Mouse (Mus musculus) heart, postnatal 25 days (tissue): ENCODE results near the gene Hist1h2bn. TPM values are rescaled to one million over a fixed set of nuclear protein-coding genes. Genes with fewer than 3 reads are reported as not detected.
"Not testable (repeated sequence)": the region's sequence is repeated elsewhere in the genome, so short reads cannot be mapped to it uniquely, and the experiment has no call there.

Experiments used
- DNase-seq: peaks from one replicate; pipeline ENCODE4 v3.0.0; 2022; ENCODE audit warnings: low spot score
- intact Hi-C: fragments of 180-260 bp; cut with DNase I; formaldehyde crosslinking; loops from one replicate; pipeline ENCODE4 v1.15.1; 2025
- total RNA-seq, 2 experiments: library from RNA; stranded (reverse); gene quantifications; 2 replicates each; pipeline ENCODE4 v1.2.3; 2021

Hist1h2bn gene
- total RNA-seq = 10 to 100 TPM; 10.2 to 16.5 TPM

- DNase-seq = peak; percentile 42
- intact Hi-C loops = loop anchor here (10.0 kb wide), 2 partner anchors 1931 to 2001 kb away; partner anchors contain the start of genes Hist1h2ab, Hist1h2ac, Hist1h2bc and Hist1h3b
Observed at GRCm38 (mm10) chr13:21753524-21754285, at the start of gene Hist1h2bn, which contains the start of gene Hist1h2ak. Hist1h2bn (plus strand) TSS chr13:21754123. Hist1h2ak (minus strand) TSS chr13:21753827.

- DNase-seq = no peak
- intact Hi-C loops = loop anchor here (5.0 kb wide), 1 partner anchor 1661 kb away; the partner anchor contains the start of gene Zfp322a
Observed at GRCm38 (mm10) chr13:21706669-21707068, 47.3 kb upstream of the Hist1h2bn start.

GRCm38 (mm10) chr13:21710031-21710711 is 43.8 kb upstream of the Hist1h2bn start:
- DNase-seq = peak; percentile 68

GRCm38 (mm10) chr13:21710821-21711525 is 43.0 kb upstream of the Hist1h2bn start:
- intact Hi-C loops = loop anchor here (5.0 to 10.0 kb wide), 8 partner anchors 124 to 1974 kb away; partner anchors contain the start of genes Hist1h2ac, Hist1h2af, Hist1h2ap and Hist1h2bc
- peak; percentile 38 for DNase-seq

More at GRCm38 (mm10) chr13:21710031-21710711, 43.8 kb upstream of the Hist1h2bn start:
- intact Hi-C loops = loop anchor here (5.0 to 10.0 kb wide), 8 partner anchors 125 to 1975 kb away; partner anchors contain the start of genes Hist1h2ac, Hist1h2af, Hist1h2ap and Hist1h2bc

- intact Hi-C loops = loop anchor here (5.0 to 10.0 kb wide), 8 partner anchors 123 to 1973 kb away; partner anchors contain the start of genes Hist1h2ac, Hist1h2af, Hist1h2ap and Hist1h2bc
- DNase-seq = no peak
Observed at GRCm38 (mm10) chr13:21711698-21712097, 42.2 kb upstream of the Hist1h2bn start.

GRCm38 (mm10) chr13:21714725-21715124 is 39.2 kb upstream of the Hist1h2bn start:
- intact Hi-C loops = loop anchor here (1.0 to 10.0 kb wide), 9 partner anchors 20 to 1970 kb away; partner anchors contain the start of genes Hist1h2ac, Hist1h2af, Hist1h2ap and Hist1h2bc

GRCm38 (mm10) chr13:21715131-21715863 is 38.6 kb upstream of the Hist1h2bn start:
- intact Hi-C loops = loop anchor here (10.0 kb wide), 2 partner anchors 120 to 1970 kb away; partner anchors contain the start of genes Hist1h2ac, Hist1h2ap, Hist1h2bc and Hist1h2br
- DNase-seq = no peak

More at GRCm38 (mm10) chr13:21714725-21715124, 39.2 kb upstream of the Hist1h2bn start:
- no peak for DNase-seq

GRCm38 (mm10) chr13:21715864-21716539 is 37.9 kb upstream of the Hist1h2bn start, which contains the start of the genes Hist1h2bl and Hist1h2ai:
Hist1h2bl (minus strand) TSS chr13:21716143.
Hist1h2ai (plus strand) TSS chr13:21716422.
- intact Hi-C loops = loop anchor here (10.0 kb wide), 2 partner anchors 119 to 1969 kb away; partner anchors contain the start of genes Hist1h2ac, Hist1h2ap, Hist1h2bc and Hist1h2br
- peak; percentile 63 for DNase-seq

- intact Hi-C loops = loop anchor here (10.0 kb wide), 2 partner anchors 118 to 1968 kb away; partner anchors contain the start of genes Hist1h2ac, Hist1h2ap, Hist1h2bc and Hist1h2br
- not testable (repeated sequence) for DNase-seq
Observed at GRCm38 (mm10) chr13:21716540-21717391, 37.2 kb upstream of the Hist1h2bn start.

GRCm38 (mm10) chr13:21717397-21718357 is 36.2 kb upstream of the Hist1h2bn start, which contains the start of gene Hist1h3h:
Hist1h3h (plus strand) TSS chr13:21717659.
- DNase-seq = peak; percentile 69
- intact Hi-C loops = loop anchor here (10.0 kb wide), 2 partner anchors 117 to 1967 kb away; partner anchors contain the start of genes Hist1h2ac, Hist1h2ap, Hist1h2bc and Hist1h2br

- intact Hi-C loops = loop anchor here (10.0 kb wide), 2 partner anchors 116 to 1966 kb away; partner anchors contain the start of genes Hist1h2ac, Hist1h2ap, Hist1h2bc and Hist1h2br
- no peak for DNase-seq
Observed at GRCm38 (mm10) chr13:21718381-21719080, 35.4 kb upstream of the Hist1h2bn start.

GRCm38 (mm10) chr13:21721107-21721756 is 32.7 kb upstream of the Hist1h2bn start:
- DNase-seq, intact Hi-C loops: not testable (repeated sequence)

GRCm38 (mm10) chr13:21721757-21722372 is 32.1 kb upstream of the Hist1h2bn start, which contains the start of gene Hist1h2bm:
Hist1h2bm (plus strand) TSS chr13:21722044.
- intact Hi-C loops = not testable (repeated sequence)
- peak; percentile 30 for DNase-seq
